Mouse (Mus musculus) E14TG2a.4 (cell line): ENCODE results near the gene Spop.

ENCODE experiments used
- CTCF ChIP-seq: conservative IDR thresholded peaks from 2 replicates; pipeline ENCODE4 v1.5.1; 2014; ENCODE audit warnings: low read length
- NANOG ChIP-seq: IDR thresholded peaks from 2 replicates; pipeline ENCODE4 v1.6.1; 2014; ENCODE audit warnings: borderline replicate concordance, low read length, mixed read lengths
- POU5F1 ChIP-seq: IDR thresholded peaks from 2 replicates; pipeline ENCODE4 v1.6.1; 2014; ENCODE audit warnings: low read length, borderline replicate concordance

GRCm38 (mm10) chr11:95371182-95371581 is 42.7 kb upstream of the Spop start:
- TF ChIP-seq NANOG (no peak), CTCF (no peak), POU5F1 (no peak)
